Mouse (Mus musculus): Measurements from ENCODE around the gene C1galt1. TPM values are rescaled to one million over a fixed set of nuclear protein-coding genes. Genes with fewer than 3 reads are reported as not detected.

Gene C1galt1
- polyA plus RNA-seq, 1 experiment from 2014 or later = 1.6 TPM

DNA sequence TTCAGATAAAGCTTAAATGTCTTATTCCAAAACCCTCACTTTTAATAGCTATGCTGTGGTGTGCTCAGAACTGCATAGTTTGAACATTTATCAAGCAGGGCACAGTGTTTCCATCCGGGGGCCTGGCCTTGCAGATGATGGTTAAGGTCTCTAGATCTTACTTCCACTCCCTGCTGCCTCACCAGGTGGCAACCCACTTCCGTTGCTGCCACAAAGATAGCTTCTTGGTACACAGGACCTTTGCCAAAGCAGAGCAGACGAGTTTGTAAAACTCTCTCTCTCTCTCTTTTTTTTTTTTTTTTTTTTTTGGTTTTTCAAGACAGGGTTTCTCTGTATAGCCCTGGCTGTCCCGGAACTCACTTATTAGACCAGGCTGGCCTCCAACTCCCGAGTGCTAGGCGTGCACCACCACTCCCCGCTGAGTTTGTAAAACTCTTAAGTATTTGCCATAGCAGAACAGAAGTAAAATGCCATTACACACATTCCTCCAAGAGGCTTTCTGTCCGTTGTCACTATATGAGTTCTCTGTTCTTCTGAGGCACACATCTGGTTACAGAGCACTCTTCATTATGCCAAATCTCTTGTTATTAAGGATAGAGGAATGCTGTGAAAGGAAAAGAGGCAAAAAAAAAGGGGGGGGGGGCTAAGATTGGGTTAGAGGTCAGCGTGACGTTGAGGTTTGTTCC is 773 bp upstream of the C1galt1 start:
- H3K27ac ChIP-seq (ENCODE audit: low read length) = 0 out of 2 replicates have a peak overlapping the region, but pooled peaks have one; percentile 52
- H3K9ac ChIP-seq (ENCODE audit: low read depth, low read length) = peak overlapping the region; percentile 32; the same call in 1 of the 2 replicates

DNA sequence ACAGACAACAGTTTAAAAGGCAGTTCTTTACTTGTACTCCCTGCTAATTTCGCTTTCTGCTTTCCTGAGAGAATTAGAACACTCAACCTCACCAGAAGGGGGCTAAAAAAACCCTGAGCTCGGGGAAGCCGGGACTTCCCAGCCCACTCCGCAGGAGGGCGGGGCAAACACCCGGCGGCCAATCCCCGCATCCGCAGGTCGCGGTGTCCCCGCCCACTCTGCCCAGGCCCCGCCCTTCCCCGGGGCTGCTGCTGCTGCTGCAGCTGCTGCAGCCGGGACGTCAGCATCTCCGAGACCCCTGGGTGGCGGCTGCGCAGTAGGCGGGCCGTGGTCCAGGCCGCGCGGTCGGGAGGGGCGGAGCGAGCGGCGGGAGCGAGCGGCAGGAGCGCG is 235 bp upstream of the C1galt1 start:
- H3K36me3 ChIP-seq (ENCODE audit: control insufficient read depth, insufficient read depth, low read length) = no peaks in the 10 kb centered on the region
- peak overlapping the region; percentile 92 for H3K27ac ChIP-seq (ENCODE audit: low read length)
- no peaks in the 10 kb centered on the region for H3K27me3 ChIP-seq (ENCODE audit: control insufficient read depth, insufficient read depth, low read depth, low read length)
- peak; percentile 99 for ATAC-seq
- peak overlapping the region; percentile 82 for H3K4me3 ChIP-seq (ENCODE audit: low read depth, low read length)
- peak overlapping the region; percentile 49 for H3K4me2 ChIP-seq (ENCODE audit: low read length)
- peak overlapping the region; percentile 91 for H3K9ac ChIP-seq (ENCODE audit: low read depth, low read length)
- peaks cover 17% of the 10 kb centered on the region for H3K4me1 ChIP-seq (ENCODE audit: control insufficient read depth, insufficient read depth, low read length)
- H3K9me3 ChIP-seq (replicated peaks; ENCODE audit: control insufficient read depth, low read length, poor library complexity, severe bottlenecking) = no peaks in the 10 kb centered on the region
- WGBS = under 1% methylated on average over 25 of the region's 33 CpGs

More for the DNA sequence above, 773 bp upstream of the C1galt1 start:
- Histone ChIP-seq H3K27me3 (ENCODE audit: control insufficient read depth, insufficient read depth, low read depth, low read length) (no peaks in the 10 kb centered on the region), H3K9me3 (replicated peaks; ENCODE audit: control insufficient read depth, low read length, poor library complexity, severe bottlenecking) (no peaks in the 10 kb centered on the region), H3K4me1 (ENCODE audit: control insufficient read depth, insufficient read depth, low read length) (peaks cover 17% of the 10 kb centered on the region), H3K4me3 (ENCODE audit: low read depth, low read length) (peak overlapping the region; percentile 82), H3K4me2 (ENCODE audit: low read length) (peak overlapping the region; percentile 49), H3K36me3 (ENCODE audit: control insufficient read depth, insufficient read depth, low read length) (no peaks in the 10 kb centered on the region)
- WGBS = 64% methylated on average over 10 of the region's 10 CpGs
- peak; percentile 25 for ATAC-seq

DNA sequence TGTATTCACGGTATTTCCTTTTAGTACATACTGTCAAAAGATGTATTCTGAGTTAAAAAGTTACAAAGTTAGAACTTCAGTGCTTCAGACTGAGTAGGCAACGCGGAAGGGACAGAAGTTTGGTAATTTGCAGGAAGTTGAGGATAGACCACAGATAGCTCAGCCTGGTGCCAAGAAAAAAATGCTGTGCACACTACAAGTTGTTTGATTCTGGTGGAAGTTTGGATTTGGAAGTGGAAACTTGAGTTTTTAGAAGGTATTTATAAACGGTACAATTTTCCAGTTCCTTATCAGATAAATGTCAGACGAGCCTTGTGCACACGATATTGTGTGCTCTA is 1.0 kb downstream of the C1galt1 start:
- H3K9me3 ChIP-seq (replicated peaks; ENCODE audit: control insufficient read depth, low read length, poor library complexity, severe bottlenecking) = no peaks in the 10 kb centered on the region
- H3K9ac ChIP-seq (ENCODE audit: low read depth, low read length) = no peak overlapping the region
- no peak overlapping the region for H3K27ac ChIP-seq (ENCODE audit: low read length)
- H3K4me3 ChIP-seq (ENCODE audit: low read depth, low read length) = peak overlapping the region; percentile 82
- ATAC-seq = no peak
- H3K4me1 ChIP-seq (ENCODE audit: control insufficient read depth, insufficient read depth, low read length) = peaks cover 17% of the 10 kb centered on the region
- H3K36me3 ChIP-seq (ENCODE audit: control insufficient read depth, insufficient read depth, low read length) = no peaks in the 10 kb centered on the region
- no peaks in the 10 kb centered on the region for H3K27me3 ChIP-seq (ENCODE audit: control insufficient read depth, insufficient read depth, low read depth, low read length)
- WGBS = 23% methylated on average over 6 of the region's 6 CpGs
- H3K4me2 ChIP-seq (ENCODE audit: low read length) = peak overlapping the region; percentile 63

DNA sequence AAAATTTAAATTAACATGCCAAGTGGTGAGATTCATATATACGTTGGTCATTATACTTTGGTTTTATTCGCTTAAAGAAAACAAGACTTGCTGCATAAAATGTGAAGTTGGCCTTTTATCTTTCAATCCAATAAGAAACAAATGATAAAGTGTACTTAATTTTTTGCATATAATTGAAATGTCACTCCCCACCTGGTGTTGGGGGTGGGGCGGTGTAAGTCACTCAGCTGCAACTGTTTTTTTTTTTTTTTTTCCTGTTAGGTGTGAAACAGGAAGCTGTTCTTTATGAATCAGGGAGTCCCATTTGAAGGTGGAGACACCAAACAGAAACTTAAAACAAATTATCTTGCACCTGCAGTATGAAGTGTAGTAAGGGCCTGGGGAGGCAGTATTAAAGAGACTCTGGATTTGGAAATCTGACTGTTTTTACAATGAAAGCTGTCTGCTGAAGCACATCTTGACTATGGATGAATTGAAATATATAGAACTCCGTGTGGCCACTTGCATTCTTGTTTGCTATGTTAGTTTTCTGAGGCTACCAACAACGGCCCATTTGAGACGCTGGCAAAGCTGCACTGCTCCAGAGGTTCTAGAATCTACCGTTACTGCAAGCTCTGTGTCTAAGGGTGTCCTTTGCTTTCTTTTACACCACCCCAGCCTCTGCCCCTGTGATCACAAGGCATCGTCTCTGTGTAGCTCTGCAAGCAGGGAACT is 2.2 kb downstream of the C1galt1 start:
- WGBS = 78% methylated on average over 8 of the region's 8 CpGs
- ATAC-seq = no peak
- Histone ChIP-seq H3K9ac (ENCODE audit: low read depth, low read length) (no peak overlapping the region), H3K4me2 (ENCODE audit: low read length) (peak overlapping the region; percentile 15), H3K4me1 (ENCODE audit: control insufficient read depth, insufficient read depth, low read length) (peaks cover 17% of the 10 kb centered on the region), H3K36me3 (ENCODE audit: control insufficient read depth, insufficient read depth, low read length) (no peaks in the 10 kb centered on the region), H3K27me3 (ENCODE audit: control insufficient read depth, insufficient read depth, low read depth, low read length) (no peaks in the 10 kb centered on the region), H3K4me3 (ENCODE audit: low read depth, low read length) (peak overlapping the region; percentile 7; the same call in 1 of the 2 replicates), H3K9me3 (replicated peaks; ENCODE audit: control insufficient read depth, low read length, poor library complexity, severe bottlenecking) (no peaks in the 10 kb centered on the region), H3K27ac (ENCODE audit: low read length) (no peak overlapping the region)

GRCm38 (mm10) chr6:7847890-7848508 is 3.4 kb downstream of the C1galt1 start:
- Histone ChIP-seq H3K36me3 (ENCODE audit: control insufficient read depth, insufficient read depth, low read length) (no peaks in the 10 kb centered on the region), H3K4me1 (ENCODE audit: control insufficient read depth, insufficient read depth, low read length) (peaks cover 17% of the 10 kb centered on the region), H3K9ac (ENCODE audit: low read depth, low read length) (no peak overlapping the region), H3K4me3 (ENCODE audit: low read depth, low read length) (no peak overlapping the region), H3K27ac (ENCODE audit: low read length) (no peak overlapping the region), H3K4me2 (ENCODE audit: low read length) (peak overlapping the region; percentile 15; the same call in 1 of the 2 replicates), H3K27me3 (ENCODE audit: control insufficient read depth, insufficient read depth, low read depth, low read length) (no peaks in the 10 kb centered on the region), H3K9me3 (replicated peaks; ENCODE audit: control insufficient read depth, low read length, poor library complexity, severe bottlenecking) (no peaks in the 10 kb centered on the region)
- WGBS = 66% methylated on average over 6 of the region's 6 CpGs
- no peak for ATAC-seq

DNA sequence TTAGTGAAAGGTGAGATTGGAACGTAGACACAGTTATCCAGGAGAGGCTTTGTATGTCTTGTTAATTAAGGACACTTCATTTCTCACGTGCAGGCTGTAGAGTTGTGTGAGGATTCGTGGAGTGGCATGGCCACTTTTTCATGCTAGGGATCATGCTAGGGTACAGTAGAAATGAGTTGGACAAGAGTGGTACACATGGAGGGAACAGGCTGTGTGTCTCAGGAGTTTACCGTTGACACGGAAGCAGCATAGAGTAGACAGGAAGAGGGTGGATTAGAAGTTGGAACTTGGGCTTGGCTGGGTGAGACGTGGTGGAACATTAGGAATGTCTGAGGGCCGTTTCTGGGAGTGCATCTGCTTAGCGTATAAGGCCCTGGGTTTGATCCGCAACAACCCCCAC is 4.1 kb downstream of the C1galt1 start:
- H3K27me3 ChIP-seq (ENCODE audit: control insufficient read depth, insufficient read depth, low read depth, low read length) = no peaks in the 10 kb centered on the region
- H3K4me2 ChIP-seq (ENCODE audit: low read length) = no peak overlapping the region
- no peaks in the 10 kb centered on the region for H3K36me3 ChIP-seq (ENCODE audit: control insufficient read depth, insufficient read depth, low read length)
- H3K9ac ChIP-seq (ENCODE audit: low read depth, low read length) = no peak overlapping the region
- WGBS = 88% methylated on average over 9 of the region's 9 CpGs
- no peak overlapping the region for H3K27ac ChIP-seq (ENCODE audit: low read length)
- no peak overlapping the region for H3K4me3 ChIP-seq (ENCODE audit: low read depth, low read length)
- peaks cover 17% of the 10 kb centered on the region for H3K4me1 ChIP-seq (ENCODE audit: control insufficient read depth, insufficient read depth, low read length)
- ATAC-seq = no peak
- H3K9me3 ChIP-seq (replicated peaks; ENCODE audit: control insufficient read depth, low read length, poor library complexity, severe bottlenecking) = no peaks in the 10 kb centered on the region

DNA sequence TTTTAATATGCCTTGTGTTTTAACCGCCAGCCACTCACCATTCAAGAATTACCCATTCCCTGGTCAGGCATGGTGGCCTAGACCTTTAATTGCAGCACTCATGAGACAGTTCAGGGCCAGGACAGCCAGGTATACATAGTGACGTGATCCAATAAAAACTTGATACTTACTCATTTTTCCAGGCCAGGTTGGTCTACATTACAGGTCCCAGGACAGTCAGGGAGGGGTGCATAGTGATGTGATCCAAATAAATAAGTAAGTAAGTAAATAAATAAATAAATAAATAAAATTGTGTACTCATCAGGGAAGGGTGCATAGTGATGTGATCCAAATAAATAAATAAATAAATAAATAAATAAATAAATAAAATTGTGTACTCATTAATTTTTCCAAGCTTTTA is 6.4 kb downstream of the C1galt1 start:
- WGBS = 90% methylated on average over 2 of the region's 2 CpGs
- Histone ChIP-seq H3K4me3 (ENCODE audit: low read depth, low read length) (no peak overlapping the region), H3K4me2 (ENCODE audit: low read length) (no peak overlapping the region), H3K27me3 (ENCODE audit: control insufficient read depth, insufficient read depth, low read depth, low read length) (no peaks in the 10 kb centered on the region), H3K27ac (ENCODE audit: low read length) (no peak overlapping the region), H3K9me3 (replicated peaks; ENCODE audit: control insufficient read depth, low read length, poor library complexity, severe bottlenecking) (no peaks in the 10 kb centered on the region), H3K4me1 (ENCODE audit: control insufficient read depth, insufficient read depth, low read length) (peaks cover 12% of the 10 kb centered on the region), H3K9ac (ENCODE audit: low read depth, low read length) (no peak overlapping the region), H3K36me3 (ENCODE audit: control insufficient read depth, insufficient read depth, low read length) (no peaks in the 10 kb centered on the region)
- ATAC-seq = no peak

- Histone ChIP-seq H3K9me3 (replicated peaks; ENCODE audit: control insufficient read depth, low read length, poor library complexity, severe bottlenecking) (no peaks in the 10 kb centered on the region), H3K4me3 (ENCODE audit: low read depth, low read length) (no peak overlapping the region), H3K27me3 (ENCODE audit: control insufficient read depth, insufficient read depth, low read depth, low read length) (no peaks in the 10 kb centered on the region), H3K27ac (ENCODE audit: low read length) (no peak overlapping the region), H3K4me2 (ENCODE audit: low read length) (no peak overlapping the region), H3K9ac (ENCODE audit: low read depth, low read length) (no peak overlapping the region), H3K36me3 (ENCODE audit: control insufficient read depth, insufficient read depth, low read length) (no peaks in the 10 kb centered on the region), H3K4me1 (ENCODE audit: control insufficient read depth, insufficient read depth, low read length) (no peaks in the 10 kb centered on the region)
- WGBS = 93% methylated on average over 1 of the region's 1 CpGs
- no peak for ATAC-seq
These were observed 8.3 kb downstream of the C1galt1 start for GRCm38 (mm10) chr6:7852919-7853318.

GRCm38 (mm10) chr6:7853461-7853860 is 8.8 kb downstream of the C1galt1 start:
- Histone ChIP-seq H3K9ac (ENCODE audit: low read depth, low read length) (no peak overlapping the region), H3K27ac (ENCODE audit: low read length) (no peak overlapping the region), H3K4me2 (ENCODE audit: low read length) (no peak overlapping the region), H3K27me3 (ENCODE audit: control insufficient read depth, insufficient read depth, low read depth, low read length) (no peaks in the 10 kb centered on the region), H3K9me3 (replicated peaks; ENCODE audit: control insufficient read depth, low read length, poor library complexity, severe bottlenecking) (no peaks in the 10 kb centered on the region), H3K4me1 (ENCODE audit: control insufficient read depth, insufficient read depth, low read length) (no peaks in the 10 kb centered on the region), H3K4me3 (ENCODE audit: low read depth, low read length) (no peak overlapping the region), H3K36me3 (ENCODE audit: control insufficient read depth, insufficient read depth, low read length) (no peaks in the 10 kb centered on the region)
- WGBS = 84% methylated on average over 3 of the region's 3 CpGs
- no peak for ATAC-seq

All from midbrain, embryonic 16.5 days (tissue).